Mouse (Mus musculus): Measurements from ENCODE around the gene Klk14.

GRCm38 (mm10) chr7:43712917-43713316, 22.7 kb downstream of the Klk14 start:
- TF ChIP-seq POLR2A (IDR thresholded peaks at IDR 0.05; ENCODE audit: control insufficient read depth, extremely low read depth, insufficient read depth, low read length, poor library complexity) (no peak), CTCF (IDR thresholded peaks at IDR 0.05; ENCODE audit: borderline replicate concordance, control insufficient read depth, extremely low read depth, insufficient read depth, low read length, poor library complexity) (no peak)

Measured in thymus, adult 2 months (tissue).